Mouse (Mus musculus): ENCODE data around the gene Wipi1.

DNA sequence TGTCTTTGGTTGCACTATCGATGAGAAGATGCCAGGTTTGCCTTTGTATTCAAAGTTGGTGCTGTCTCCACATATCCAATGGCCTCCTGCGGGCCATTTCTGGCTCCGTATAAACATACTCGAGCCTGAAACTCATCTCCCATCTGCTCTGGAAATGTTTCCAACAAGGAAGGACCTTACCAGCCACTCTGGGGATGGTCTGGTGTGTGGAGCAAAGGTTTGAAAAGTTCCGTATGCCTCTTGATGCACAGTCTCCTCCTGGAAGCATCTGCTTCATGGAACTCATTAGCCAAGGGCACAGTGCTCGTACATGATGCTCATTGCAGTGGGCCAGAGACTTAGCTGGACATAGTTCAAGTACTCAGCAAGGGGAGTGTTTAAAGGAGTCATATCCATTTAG lies 75.8 kb downstream of the Wipi1 start:
- no peak for TF ChIP-seq CTCF (IDR thresholded peaks at IDR 0.05; ENCODE audit: borderline replicate concordance, control insufficient read depth, extremely low read depth, insufficient read depth, low read length, poor library complexity)
- TF ChIP-seq POLR2A (IDR thresholded peaks at IDR 0.05; ENCODE audit: control insufficient read depth, extremely low read depth, insufficient read depth, low read length, poor library complexity) = no peak
